Mouse (Mus musculus) small intestine, adult 2 months (tissue): ENCODE measurements around the gene Lrfn3. TPM values are rescaled to one million over a fixed set of nuclear protein-coding genes. Genes with fewer than 3 reads are reported as not detected.

Source experiments
- H3K27ac ChIP-seq: fragments of 200-500 bp; 2 replicates; pipeline ENCODE4 v1.5.1; 2012; ENCODE audit warnings: low read depth, low read length, control low read depth, inconsistent platforms; ENCODE audit not compliant: insufficient read depth
- H3K27me3 ChIP-seq: fragments of 200-500 bp; 2 replicates; pipeline ENCODE4 v1.6.1; 2012; ENCODE audit warnings: mild to moderate bottlenecking, moderate library complexity, low read length, inconsistent platforms; ENCODE audit not compliant: control insufficient read depth, insufficient read depth
- H3K36me3 ChIP-seq: fragments of 200-500 bp; 2 replicates; pipeline ENCODE4 v1.6.1; 2012; ENCODE audit warnings: mild to moderate bottlenecking, low read length, control low read depth, inconsistent platforms; ENCODE audit not compliant: control insufficient read depth, insufficient read depth
- H3K4me1 ChIP-seq: fragments of 200-500 bp; 2 replicates; pipeline ENCODE4 v1.6.1; 2012; ENCODE audit warnings: low read length, inconsistent platforms, mixed read lengths; ENCODE audit not compliant: control insufficient read depth, insufficient read depth, insufficient read length
- H3K4me3 ChIP-seq: fragments of 200-500 bp; 2 replicates; pipeline ENCODE4 v1.5.1; 2012; ENCODE audit warnings: low read depth, mild to moderate bottlenecking, control low read depth, inconsistent platforms, low read length, moderate library complexity
- CTCF ChIP-seq: fragments of 200-500 bp; IDR thresholded peaks from 2 replicates; pipeline ENCODE4 v1.5.1; 2012; ENCODE audit warnings: low read depth, mild to moderate bottlenecking, control low read depth, inconsistent platforms, low read length, moderate library complexity, mixed read lengths; ENCODE audit not compliant: insufficient replicate concordance, insufficient read length; ENCODE audit errors: extremely low read depth
- POLR2A ChIP-seq: fragments of 200-500 bp; IDR thresholded peaks from 2 replicates; pipeline ENCODE4 v1.6.1; 2012; ENCODE audit warnings: low read depth, mild to moderate bottlenecking, control low read depth, inconsistent platforms, low read length, moderate library complexity
- WGBS: fragments of 180-500 bp; shearing (Covaris S2); methylation state at CpG from one replicate; pipeline ENCODE4 v1.1.7; 2018; 5-methylcytosine and 5-hydroxymethylcytosine counted together
- polyA plus RNA-seq: library from polyadenylated mRNA; depleted of rRNA; stranded (reverse); fragments of >200 nt; gene quantifications from 2 replicates; pipeline ENCODE4 v1.2.3, GENCODE M21; 2012

The Lrfn3 gene
- polyA plus RNA-seq, 1 experiment: 28.1 TPM

DNA sequence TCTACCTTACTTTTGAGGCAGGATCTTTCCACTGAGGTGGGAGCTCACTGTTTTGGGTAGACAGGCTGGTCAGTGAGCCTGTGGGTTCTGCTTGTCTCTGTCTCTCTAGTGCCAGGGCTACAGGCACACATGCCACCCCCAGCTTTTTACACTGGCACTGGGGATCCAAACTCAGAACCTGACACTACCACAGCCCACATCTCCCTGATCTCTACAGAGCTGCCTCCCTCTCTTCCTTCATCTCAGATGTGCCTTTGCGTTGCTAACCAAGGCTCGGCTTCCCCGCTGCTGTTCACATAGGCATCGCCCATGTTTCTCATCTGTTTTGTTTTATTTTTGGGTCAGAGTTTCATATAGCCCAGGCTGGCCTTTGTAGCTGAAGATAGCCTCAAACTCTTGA is 31.1 kb upstream of the Lrfn3 start:
- no peaks in the 10 kb centered on the region for H3K4me1 ChIP-seq
- H3K27me3 ChIP-seq: no peaks in the 10 kb centered on the region
- peak overlapping the region; percentile 82 for H3K27ac ChIP-seq
- TF ChIP-seq CTCF (no peak), POLR2A (no peak)
- H3K36me3 ChIP-seq: no peaks in the 10 kb centered on the region
- WGBS: 81% methylated on average over 4 of the region's 4 CpGs
- H3K4me3 ChIP-seq: no peak overlapping the region

DNA sequence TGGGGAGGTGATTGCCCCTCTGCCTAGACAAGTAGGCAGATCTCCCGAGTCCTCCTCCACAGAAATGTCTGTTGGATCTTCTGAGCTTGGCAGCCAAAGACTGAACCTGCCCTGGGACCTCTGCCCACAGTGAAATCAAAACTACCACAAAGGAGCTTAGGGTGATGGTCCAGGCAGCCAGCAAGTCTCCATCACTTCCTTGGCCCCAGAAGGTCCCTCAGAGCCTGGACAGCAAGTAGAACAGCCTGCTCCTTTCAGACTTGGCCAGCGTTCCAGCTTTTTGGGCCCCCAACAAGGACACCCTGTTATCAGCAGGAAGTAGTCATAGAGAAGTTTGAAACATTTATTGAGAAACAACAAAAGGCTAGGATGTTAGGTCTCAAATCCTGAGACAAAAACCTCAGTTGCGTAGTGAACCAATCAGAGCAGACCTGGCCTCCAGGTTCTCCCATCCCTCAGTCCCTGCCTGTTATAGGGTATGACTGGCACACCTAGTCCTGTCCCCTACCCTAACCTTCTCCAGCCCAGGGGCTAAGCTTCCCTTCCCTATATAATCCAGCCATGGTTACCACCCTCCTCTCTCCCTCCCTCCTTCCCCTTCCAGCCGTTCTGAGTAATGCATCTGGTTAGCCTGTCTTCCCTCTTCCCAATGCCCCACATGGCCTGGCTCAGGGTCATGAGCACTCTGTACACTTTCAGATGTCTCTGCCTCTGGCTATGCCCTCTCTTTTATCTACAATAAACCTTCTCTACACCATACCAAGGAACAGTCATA is 30.4 kb upstream of the Lrfn3 start:
- Histone ChIP-seq H3K27ac (peak overlapping the region; percentile 82), H3K27me3 (no peaks in the 10 kb centered on the region), H3K4me1 (no peaks in the 10 kb centered on the region), H3K4me3 (no peak overlapping the region), H3K36me3 (no peaks in the 10 kb centered on the region)
- TF ChIP-seq CTCF: no peak
- TF ChIP-seq POLR2A: no peak
- 57% methylated on average over 4 of the region's 4 CpGs for WGBS

DNA sequence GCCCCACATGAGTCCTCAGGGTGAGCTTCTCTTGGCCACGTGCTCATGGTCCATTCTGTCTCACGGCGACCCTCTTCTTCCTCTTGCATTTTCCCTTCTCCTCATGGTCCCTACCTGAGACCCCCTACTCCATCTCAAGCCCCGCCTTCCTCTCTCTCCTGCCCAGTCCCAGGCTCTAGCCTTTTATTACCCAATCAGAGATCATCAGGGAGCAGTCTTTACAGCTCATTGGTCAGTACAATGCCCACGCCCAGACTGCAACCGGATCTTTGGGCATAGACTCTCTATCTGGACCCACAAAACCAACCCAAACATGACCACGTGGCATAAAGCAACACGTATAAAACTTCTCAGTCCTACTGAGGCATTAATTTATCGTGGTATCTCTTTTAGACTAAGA is 21.5 kb upstream of the Lrfn3 start:
- no peaks in the 10 kb centered on the region; the same call in 1 of the 2 replicates for H3K4me1 ChIP-seq
- H3K27me3 ChIP-seq: no peaks in the 10 kb centered on the region
- H3K27ac ChIP-seq: no peak overlapping the region
- H3K36me3 ChIP-seq: no peaks in the 10 kb centered on the region
- no peak for TF ChIP-seq POLR2A
- no peak for TF ChIP-seq CTCF
- 83% methylated on average over 9 of the region's 9 CpGs for WGBS
- H3K4me3 ChIP-seq: no peak overlapping the region

DNA sequence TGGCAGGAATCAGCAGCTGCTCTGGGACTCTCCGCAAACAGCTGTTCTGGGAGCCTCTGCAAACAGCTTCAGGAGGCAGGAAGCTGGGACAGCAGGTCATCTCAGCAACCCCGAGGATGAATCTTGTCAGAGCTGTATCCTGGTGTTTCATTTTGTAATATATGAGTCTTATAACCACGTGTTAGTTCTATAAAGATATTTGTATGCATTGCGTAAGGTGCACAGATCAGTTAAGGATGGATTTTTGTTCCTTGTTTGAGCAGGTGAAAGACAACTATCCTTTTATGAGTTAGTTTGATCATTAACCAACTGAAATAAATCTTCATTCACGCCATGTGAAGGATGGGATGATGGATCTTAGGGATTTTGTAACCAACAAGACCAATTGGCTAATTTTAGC is 17.5 kb upstream of the Lrfn3 start:
- Histone ChIP-seq H3K4me3 (no peak overlapping the region), H3K27me3 (no peaks in the 10 kb centered on the region), H3K4me1 (peaks cover 12% of the 10 kb centered on the region; the same call in 1 of the 2 replicates), H3K36me3 (no peaks in the 10 kb centered on the region), H3K27ac (peak overlapping the region; percentile 39)
- WGBS: 15% methylated on average over 5 of the region's 5 CpGs
- no peak for TF ChIP-seq POLR2A

DNA sequence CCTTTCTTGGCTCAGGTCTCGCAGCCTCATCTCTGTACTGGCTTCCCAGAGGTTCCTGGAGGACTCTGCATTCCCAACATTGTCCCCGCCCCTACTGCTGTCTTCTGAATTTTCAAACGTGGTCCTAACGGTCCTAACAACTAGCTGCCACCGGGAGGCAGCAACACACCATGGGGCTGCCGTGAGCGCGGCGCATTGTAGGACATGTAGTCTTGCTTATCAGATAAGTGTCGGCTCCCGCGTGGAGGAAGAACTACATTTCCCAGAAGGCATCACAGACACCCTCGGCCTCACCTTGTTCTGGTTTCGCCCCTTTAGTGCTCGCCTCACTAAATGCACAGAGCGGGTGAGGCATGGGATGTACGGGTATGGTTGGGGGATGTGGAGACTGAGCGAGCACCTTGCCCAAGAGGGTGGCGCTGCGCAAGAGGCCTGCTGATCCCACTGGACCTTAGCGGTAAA is 11.0 kb upstream of the Lrfn3 start:
- Histone ChIP-seq H3K36me3 (no peaks in the 10 kb centered on the region), H3K27me3 (no peaks in the 10 kb centered on the region), H3K27ac (no peak overlapping the region), H3K4me1 (peaks cover 12% of the 10 kb centered on the region; the same call in 1 of the 2 replicates), H3K4me3 (peak overlapping the region; percentile 82)
- no peak for TF ChIP-seq POLR2A
- TF ChIP-seq CTCF: peak; percentile 96
- WGBS: under 1% methylated on average over 21 of the region's 21 CpGs

DNA sequence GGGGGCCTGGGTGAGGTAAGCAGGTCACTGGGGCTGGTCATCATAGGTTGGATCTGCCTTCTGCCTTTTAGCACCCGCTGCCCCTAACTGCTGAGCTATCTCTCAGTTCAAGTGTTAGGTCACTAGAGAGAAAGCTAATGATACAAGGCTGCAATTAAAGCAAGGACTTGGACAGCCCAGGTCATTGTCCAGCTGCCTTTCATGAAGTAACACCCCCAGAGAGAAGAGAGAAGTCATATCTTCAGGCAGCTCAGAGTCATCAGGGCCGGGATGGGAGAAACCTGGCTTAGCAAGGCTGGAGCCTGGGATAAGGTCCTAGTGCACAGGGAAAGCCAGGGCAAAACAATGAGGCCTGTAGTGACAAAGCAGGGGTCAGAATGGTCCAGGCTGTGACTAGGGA is 4.9 kb upstream of the Lrfn3 start:
- WGBS: 69% methylated on average over 2 of the region's 2 CpGs
- no peaks in the 10 kb centered on the region for H3K27me3 ChIP-seq
- H3K27ac ChIP-seq: no peak overlapping the region
- no peaks in the 10 kb centered on the region for H3K36me3 ChIP-seq
- H3K4me3 ChIP-seq: no peak overlapping the region
- TF ChIP-seq CTCF: no peak
- no peak for TF ChIP-seq POLR2A
- no peaks in the 10 kb centered on the region; the same call in none of the 2 replicates for H3K4me1 ChIP-seq

DNA sequence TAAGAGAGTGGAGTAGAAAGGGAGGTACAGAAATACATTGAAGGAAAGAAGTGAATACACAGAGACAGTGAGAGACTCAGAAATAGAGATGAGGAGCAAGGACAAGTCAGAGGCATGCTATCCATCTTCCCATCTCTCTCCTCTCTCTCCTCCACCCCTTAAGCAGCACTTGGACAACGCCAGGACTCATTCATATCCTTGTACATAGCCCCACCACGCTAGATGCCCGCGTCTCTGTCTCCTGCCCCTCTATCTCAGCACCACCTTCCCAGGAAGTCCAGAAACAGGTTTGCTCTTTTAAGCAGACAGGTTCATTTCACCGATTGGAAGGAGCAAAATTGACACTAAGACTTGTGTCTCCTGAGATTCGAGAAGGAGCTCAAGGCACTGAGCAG is 769 bp upstream of the Lrfn3 start:
- TF ChIP-seq POLR2A: no peak
- no peak for TF ChIP-seq CTCF
- Histone ChIP-seq H3K27me3 (no peaks in the 10 kb centered on the region), H3K4me1 (peaks cover 15% of the 10 kb centered on the region), H3K4me3 (peak overlapping the region; percentile 76; the same call in 1 of the 2 replicates), H3K27ac (no peak overlapping the region), H3K36me3 (no peaks in the 10 kb centered on the region)
- WGBS: 49% methylated on average over 6 of the region's 6 CpGs
